Mouse (Mus musculus) liver, postnatal 0 days (tissue): ENCODE data around the gene Mxi1.
"Not testable (repeated sequence)": the region's sequence is repeated elsewhere in the genome, so short reads cannot be mapped to it uniquely, and the experiment has no call there.

Experiments used
- CTCF ChIP-seq: sonication (generic); IDR thresholded peaks from 2 replicates; pipeline ENCODE4 v1.5.1; 2016; ENCODE audit warnings: antibody characterized with exemption, low read depth
- EP300 ChIP-seq: IDR thresholded peaks from 2 replicates; pipeline ENCODE4 v1.6.1; 2016; ENCODE audit warnings: antibody characterized with exemption, low read depth, mild to moderate bottlenecking

DNA sequence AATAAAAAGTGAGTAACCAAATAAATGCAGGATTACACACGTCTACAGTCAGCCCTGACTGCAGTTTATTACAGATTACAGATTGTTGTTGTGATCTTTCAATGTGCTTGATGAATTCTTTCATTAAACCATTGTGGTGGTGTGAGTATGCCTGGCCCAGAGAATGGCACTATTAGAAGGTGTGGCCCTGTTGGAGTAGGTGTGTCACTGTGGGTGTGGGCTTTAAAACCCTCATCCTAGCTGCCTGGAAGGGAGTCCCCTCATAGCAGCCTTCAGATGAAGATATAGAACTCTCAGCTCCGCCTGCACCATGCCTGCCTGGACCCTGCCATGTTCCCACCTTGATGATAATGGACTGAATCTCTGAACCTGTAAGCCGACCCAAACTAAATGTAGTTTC, 84.6 kb downstream of the Mxi1 start:
- not testable (repeated sequence) for TF ChIP-seq CTCF, EP300
